Mouse (Mus musculus) olfactory bulb, adult 2 months (tissue): ENCODE measurements around the gene P2rx3.

Experiments used
- CTCF ChIP-seq: fragments of 200-500 bp; IDR thresholded peaks from 2 replicates; pipeline ENCODE4 v1.5.1; 2012; ENCODE audit warnings: low read depth, mild to moderate bottlenecking, low read length, moderate library complexity; ENCODE audit not compliant: insufficient read depth
- POLR2A ChIP-seq: fragments of 200-500 bp; IDR thresholded peaks from 2 replicates; pipeline ENCODE4 v1.6.1; 2012; ENCODE audit warnings: mild to moderate bottlenecking, low read depth, low read length, moderate library complexity; ENCODE audit not compliant: insufficient read depth

DNA sequence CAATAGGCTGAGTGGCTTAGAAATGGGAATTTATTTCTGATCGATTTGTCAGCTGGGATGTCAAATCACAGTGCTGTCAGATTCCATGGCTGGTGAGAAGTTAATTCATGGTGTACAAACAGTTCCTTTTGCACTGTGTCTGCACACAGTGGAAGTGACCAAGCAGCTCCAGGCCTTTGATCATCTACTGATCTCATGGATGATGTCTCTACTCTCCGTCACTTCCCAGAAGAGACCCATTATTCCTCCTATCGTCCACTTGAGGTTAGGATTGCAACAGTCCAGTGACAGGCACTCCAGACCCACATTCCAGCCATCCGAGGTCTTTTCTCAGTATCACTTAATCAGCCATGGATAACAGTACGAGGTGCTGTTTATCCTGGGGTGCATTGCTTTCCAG is 36.5 kb upstream of the P2rx3 start:
- TF ChIP-seq CTCF, result no peak
- TF ChIP-seq POLR2A, result no peak
